Mouse (Mus musculus): ENCODE results near the gene Emg1. TPM values are rescaled to one million over a fixed set of nuclear protein-coding genes. Genes with fewer than 3 reads are reported as not detected.

The Emg1 gene
- polyA plus RNA-seq, 1 experiment from 2014 or later: 27.4 TPM

- Histone ChIP-seq H3K4me3 (ENCODE audit: inconsistent target) (no peak overlapping the region), H3K27ac (no peak overlapping the region), H3K79me2 (ENCODE audit: inconsistent target) (peaks cover 83% of the 10 kb centered on the region), H3K36me3 (ENCODE audit: inconsistent target) (peaks cover 32% of the 10 kb centered on the region)
- WGBS (ENCODE audit: missing documents): 96% methylated on average over 9 of the region's 10 CpGs
These were observed 3.6 kb downstream of the Emg1 start for GRCm38 (mm10) chr6:124708289-124708889.

- Histone ChIP-seq H3K79me2 (ENCODE audit: inconsistent target) (peaks cover 65% of the 10 kb centered on the region), H3K4me3 (ENCODE audit: inconsistent target) (no peak overlapping the region), H3K36me3 (ENCODE audit: inconsistent target) (peaks cover 49% of the 10 kb centered on the region), H3K27ac (no peak overlapping the region)
- 86% methylated on average over 5 of the region's 5 CpGs for WGBS (ENCODE audit: missing documents)
These were observed 5.8 kb downstream of the Emg1 start for GRCm38 (mm10) chr6:124706061-124706627.

GRCm38 (mm10) chr6:124704417-124704816 is 7.6 kb downstream of the Emg1 start:
- Histone ChIP-seq H3K27ac (no peak overlapping the region), H3K79me2 (ENCODE audit: inconsistent target) (peaks cover 48% of the 10 kb centered on the region), H3K4me3 (ENCODE audit: inconsistent target) (no peak overlapping the region), H3K36me3 (ENCODE audit: inconsistent target) (peaks cover 59% of the 10 kb centered on the region)
- WGBS (ENCODE audit: missing documents): 95% methylated on average over 2 of the region's 2 CpGs

GRCm38 (mm10) chr6:124703789-124704188 is 8.2 kb downstream of the Emg1 start:
- H3K27ac ChIP-seq: no peak overlapping the region
- H3K36me3 ChIP-seq (ENCODE audit: inconsistent target): peaks cover 65% of the 10 kb centered on the region
- H3K4me3 ChIP-seq (ENCODE audit: inconsistent target): no peak overlapping the region
- H3K79me2 ChIP-seq (ENCODE audit: inconsistent target): peaks cover 42% of the 10 kb centered on the region
- WGBS (ENCODE audit: missing documents): 86% methylated on average over 7 of the region's 7 CpGs

GRCm38 (mm10) chr6:124702784-124703103 is 9.2 kb downstream of the Emg1 start:
- H3K79me2 ChIP-seq (ENCODE audit: inconsistent target): peaks cover 31% of the 10 kb centered on the region
- no peak overlapping the region for H3K4me3 ChIP-seq (ENCODE audit: inconsistent target)
- peaks cover 65% of the 10 kb centered on the region for H3K36me3 ChIP-seq (ENCODE audit: inconsistent target)
- WGBS (ENCODE audit: missing documents): 59% methylated on average over 3 of the region's 3 CpGs
- H3K27ac ChIP-seq: no peak overlapping the region

GRCm38 (mm10) chr6:124702102-124702783 is 9.7 kb downstream of the Emg1 start:
- 95% methylated on average over 17 of the region's 17 CpGs for WGBS (ENCODE audit: missing documents)
- H3K36me3 ChIP-seq (ENCODE audit: inconsistent target): peaks cover 62% of the 10 kb centered on the region
- H3K79me2 ChIP-seq (ENCODE audit: inconsistent target): peaks cover 26% of the 10 kb centered on the region
- H3K4me3 ChIP-seq (ENCODE audit: inconsistent target): no peak overlapping the region
- no peak overlapping the region for H3K27ac ChIP-seq

GRCm38 (mm10) chr6:124701338-124701737 is 10.6 kb downstream of the Emg1 start:
- Histone ChIP-seq H3K36me3 (ENCODE audit: inconsistent target) (peaks cover 62% of the 10 kb centered on the region), H3K27ac (no peak overlapping the region), H3K79me2 (ENCODE audit: inconsistent target) (peaks cover 17% of the 10 kb centered on the region), H3K4me3 (ENCODE audit: inconsistent target) (no peak overlapping the region)
- 95% methylated on average over 8 of the region's 8 CpGs for WGBS (ENCODE audit: missing documents)

- Histone ChIP-seq H3K27ac (no peak overlapping the region), H3K36me3 (ENCODE audit: inconsistent target) (peaks cover 50% of the 10 kb centered on the region), H3K79me2 (ENCODE audit: inconsistent target) (peaks cover 5% of the 10 kb centered on the region; the same call in 1 of the 2 replicates), H3K4me3 (ENCODE audit: inconsistent target) (no peak overlapping the region)
- 92% methylated on average over 10 of the region's 11 CpGs for WGBS (ENCODE audit: missing documents)
These were observed 11.9 kb downstream of the Emg1 start for GRCm38 (mm10) chr6:124699962-124700610.

- Histone ChIP-seq H3K36me3 (ENCODE audit: inconsistent target) (peaks cover 43% of the 10 kb centered on the region), H3K4me3 (ENCODE audit: inconsistent target) (no peak overlapping the region), H3K79me2 (ENCODE audit: inconsistent target) (no peaks in the 10 kb centered on the region), H3K27ac (no peak overlapping the region)
- WGBS (ENCODE audit: missing documents): 92% methylated on average over 4 of the region's 4 CpGs
These were observed 12.6 kb downstream of the Emg1 start for GRCm38 (mm10) chr6:124699366-124699765.

- Histone ChIP-seq H3K36me3 (ENCODE audit: inconsistent target) (peaks cover 37% of the 10 kb centered on the region), H3K27ac (no peak overlapping the region)
- WGBS (ENCODE audit: missing documents): 95% methylated on average over 6 of the region's 6 CpGs
These were observed 13.2 kb downstream of the Emg1 start for GRCm38 (mm10) chr6:124698751-124699150.

GRCm38 (mm10) chr6:124696441-124697150 is 15.4 kb downstream of the Emg1 start:
- 93% methylated on average over 7 of the region's 7 CpGs for WGBS (ENCODE audit: missing documents)
- peaks cover 19% of the 10 kb centered on the region; the same call in 1 of the 2 replicates for H3K36me3 ChIP-seq (ENCODE audit: inconsistent target)

More at GRCm38 (mm10) chr6:124698751-124699150, 13.2 kb downstream of the Emg1 start:
- Histone ChIP-seq H3K4me3 (ENCODE audit: inconsistent target) (no peak overlapping the region), H3K79me2 (ENCODE audit: inconsistent target) (no peaks in the 10 kb centered on the region)

GRCm38 (mm10) chr6:124694166-124694955 is 17.6 kb downstream of the Emg1 start:
- H3K27ac ChIP-seq: no peak overlapping the region
- peaks cover 6% of the 10 kb centered on the region; the same call in 1 of the 2 replicates for H3K36me3 ChIP-seq (ENCODE audit: inconsistent target)
- peaks cover 12% of the 10 kb centered on the region; the same call in 1 of the 2 replicates for H3K79me2 ChIP-seq (ENCODE audit: inconsistent target)
- no peak overlapping the region for H3K4me3 ChIP-seq (ENCODE audit: inconsistent target)
- 88% methylated on average over 15 of the region's 15 CpGs for WGBS (ENCODE audit: missing documents)

More at GRCm38 (mm10) chr6:124696441-124697150, 15.4 kb downstream of the Emg1 start:
- Histone ChIP-seq H3K4me3 (ENCODE audit: inconsistent target) (no peak overlapping the region), H3K79me2 (ENCODE audit: inconsistent target) (no peaks in the 10 kb centered on the region), H3K27ac (no peak overlapping the region)

- Histone ChIP-seq H3K27ac (no peak overlapping the region), H3K79me2 (ENCODE audit: inconsistent target) (peaks cover 18% of the 10 kb centered on the region; the same call in 1 of the 2 replicates), H3K36me3 (ENCODE audit: inconsistent target) (no peaks in the 10 kb centered on the region), H3K4me3 (ENCODE audit: inconsistent target) (no peak overlapping the region)
- WGBS (ENCODE audit: missing documents): 75% methylated on average over 15 of the region's 15 CpGs
These were observed 18.6 kb downstream of the Emg1 start for GRCm38 (mm10) chr6:124693243-124693981.

Measured in macrophage (primary cell).